Mouse (Mus musculus) Patski (cell line): ENCODE measurements around the gene Cxcl15. TPM values are rescaled to one million over a fixed set of nuclear protein-coding genes. Genes with fewer than 3 reads are reported as not detected.

ENCODE experiments used
- ATAC-seq: fragments of 100-300 bp; one replicate; pipeline ENCODE4 v1.8.0; 2021
- CTCF ChIA-PET: fragments of 350-600 bp; sonication (Branson Sonifier 250); formaldehyde crosslinking; loops from one replicate; lab custom pipeline; 2022; ENCODE audit warnings: inconsistent platforms; lab: Charles Lee
- POLR2A ChIA-PET: fragments of 350-600 bp; sonication (Branson Sonifier 250); formaldehyde crosslinking; loops from one replicate; lab custom pipeline; 2022; ENCODE audit warnings: antibody characterized with exemption, inconsistent platforms; lab: Charles Lee
- DNase-seq: peaks from one replicate; pipeline ENCODE4 v3.0.0-alpha.2; 2011; ENCODE audit warnings: low read depth, low spot score
- H3K27me3 ChIP-seq: fragments of 371-371 bp; one replicate; pipeline ENCODE4 v1.5.1; 2021
- CTCF ChIP-seq: fragments of 100-300 bp; IDR thresholded peaks from one replicate; pipeline ENCODE4 v1.5.1; 2021
- in situ Hi-C: fragments of 300-500 bp; cut with MboI; formaldehyde crosslinking; loops from 3 replicates; pipeline ENCODE4 v1.11.1; 2018; ENCODE audit warnings: low pct_unique_long_range_greater_than_20kb, mixed read lengths
- polyA plus RNA-seq: library from polyadenylated mRNA; unstranded; gene quantifications from one replicate; pipeline ENCODE4 v1.2.3, GENCODE M21; 2021

The Cxcl15 gene
- 0.04 TPM for polyA plus RNA-seq

DNA sequence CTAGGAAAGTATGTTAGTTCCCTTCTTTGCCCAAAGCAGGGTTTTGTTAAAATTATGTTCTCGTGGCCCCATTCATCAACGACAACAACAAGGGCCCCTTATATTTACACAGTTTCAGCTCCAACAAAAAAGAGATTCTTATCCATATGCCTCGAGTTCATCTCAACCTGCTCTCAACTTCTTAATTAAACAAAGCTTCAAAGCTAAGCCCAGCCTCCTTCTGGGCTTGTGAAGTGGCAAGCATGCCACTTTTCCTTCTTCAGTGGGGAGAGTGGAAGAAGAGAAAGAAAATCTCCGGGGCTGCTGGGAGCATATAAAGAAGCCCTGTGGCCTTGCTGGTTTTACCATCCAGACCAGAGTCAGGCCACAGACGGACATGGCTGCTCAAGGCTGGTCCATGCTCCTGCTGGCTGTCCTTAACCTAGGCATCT is at the start of gene Cxcl15:
Cxcl15 (plus strand) TSS at position 340 of the 431 bp plus-strand sequence.
- DNase-seq (no peak), ATAC-seq (no peak)
- in situ Hi-C loops, result loop anchor here (10.0 kb wide), 1 partner anchor 111 kb away; the partner anchor contains the start of gene Cxcl2
- ChIA-PET CTCF (interaction anchor here (1.1 to 1.5 kb wide), 3 partner anchors 76 to 133 kb away, joined by 3 to 4 read pairs (median 3); no protein-coding TSS in a partner anchor), POLR2A (no interaction called here)
- H3K27me3 ChIP-seq, result no peaks in the 10 kb centered on the region
- TF ChIP-seq CTCF, result no peak

GRCm38 (mm10) chr5:90753934-90754333 is 40.4 kb upstream of the Cxcl15 start:
- no peaks in the 10 kb centered on the region for H3K27me3 ChIP-seq
- peak; percentile 76 for DNase-seq
- ChIA-PET POLR2A (no interaction called here), CTCF (interaction anchor here (0.7 kb wide), 1 partner anchor 45 kb away, joined by 3 read pairs; no protein-coding TSS in a partner anchor)
- in situ Hi-C loops, result no loop called here
- no peak for TF ChIP-seq CTCF
- no peak for ATAC-seq

DNA sequence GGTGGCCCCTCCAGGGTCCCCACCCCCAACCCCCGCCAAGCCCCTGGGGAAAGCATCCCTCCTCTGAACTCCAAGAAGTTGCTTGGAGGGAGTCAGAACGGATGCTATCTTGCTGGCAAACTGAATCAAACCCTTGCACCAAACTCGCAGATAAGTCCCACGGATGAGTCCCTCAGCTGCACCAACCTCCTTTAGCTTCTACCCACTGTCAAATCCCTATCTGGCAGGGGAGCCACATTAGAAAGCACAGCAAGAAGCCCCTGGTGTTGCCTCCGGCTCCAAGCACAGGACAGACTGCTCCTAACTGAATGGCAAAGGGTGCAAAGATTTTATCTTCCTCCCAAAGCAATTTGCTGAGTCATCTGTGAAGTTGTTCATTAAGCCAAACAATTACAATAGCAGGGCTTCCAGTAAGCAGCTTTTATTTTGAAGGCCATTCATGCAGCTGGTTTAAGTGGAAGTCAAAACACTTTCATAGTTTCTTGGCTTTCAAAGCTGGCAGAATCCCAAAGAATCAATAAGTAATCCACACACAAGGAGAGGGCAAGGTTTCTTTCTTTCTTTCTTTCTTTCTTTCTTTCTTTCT is 36.2 kb upstream of the Cxcl15 start:
- ChIA-PET POLR2A (interaction anchor here (0.7 to 2.1 kb wide), 3 partner anchors 42 to 125 kb away, joined by 4 to 7 read pairs (median 5); no protein-coding TSS in a partner anchor), CTCF (interaction anchor here (0.9 to 2.8 kb wide), 8 partner anchors 10 to 132 kb away, joined by 3 to 12 read pairs (median 4); partner anchors contain the start of genes Cxcl1, Cxcl3 and Ppbp)
- no peak for TF ChIP-seq CTCF
- no peaks in the 10 kb centered on the region for H3K27me3 ChIP-seq
- peak; percentile 86 for ATAC-seq
- in situ Hi-C loops, result no loop called here
- DNase-seq, result peak; percentile 94

- in situ Hi-C loops, result no loop called here
These were observed 35.0 kb upstream of the Cxcl15 start, which contains the start of gene Cxcl5 for GRCm38 (mm10) chr5:90759077-90760065. TSS of gene Cxcl5 (plus strand) at chr5:90759360.

DNA sequence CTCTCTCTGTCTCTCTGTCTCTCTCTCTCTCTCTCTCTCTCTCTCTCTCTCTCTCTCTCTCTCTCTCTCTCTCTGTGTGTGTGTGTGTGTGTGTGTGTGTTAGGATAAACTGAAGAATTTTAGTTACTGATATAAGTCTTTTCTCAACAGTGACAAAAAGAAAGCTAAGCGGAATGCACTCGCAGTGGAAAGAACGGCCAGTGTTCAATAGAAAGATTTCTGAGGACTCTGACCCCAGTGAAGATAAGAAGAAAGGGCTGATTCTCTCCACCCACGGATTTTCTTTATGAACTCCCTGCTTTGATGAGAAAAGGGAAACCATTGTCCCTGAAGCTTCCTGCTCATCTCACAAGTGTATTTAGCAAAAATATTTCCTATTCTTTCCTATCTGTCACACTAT is 34.0 kb upstream of the Cxcl15 start:
- ATAC-seq, result no peak
- POLR2A ChIA-PET, result interaction anchor here (0.6 to 1.2 kb wide), 2 partner anchors 10 to 26 kb away, joined by 3 read pairs; no protein-coding TSS in a partner anchor
- DNase-seq, result no peak
- H3K27me3 ChIP-seq, result no peaks in the 10 kb centered on the region
- in situ Hi-C loops, result no loop called here
- TF ChIP-seq CTCF, result no peak
- CTCF ChIA-PET, result interaction anchor here (1.0 to 2.8 kb wide), 5 partner anchors 10 to 98 kb away, joined by 3 to 12 read pairs (median 6); partner anchors contain the start of gene Cxcl3

More at GRCm38 (mm10) chr5:90759077-90760065, 35.0 kb upstream of the Cxcl15 start, which contains the start of gene Cxcl5:
- POLR2A ChIA-PET, result interaction anchor here (0.9 to 2.1 kb wide), 5 partner anchors 9 to 122 kb away, joined by 3 to 10 read pairs (median 3); partner anchors contain the start of genes Pf4 and Ppbp
- CTCF ChIA-PET, result interaction anchor here (0.9 to 2.8 kb wide), 11 partner anchors 8 to 131 kb away, joined by 3 to 12 read pairs (median 5); partner anchors contain the start of genes Cxcl1, Cxcl3 and Ppbp
- DNase-seq (no peak), ATAC-seq (peak; percentile 40)
- no peaks in the 10 kb centered on the region for H3K27me3 ChIP-seq
- TF ChIP-seq CTCF, result no peak

DNA sequence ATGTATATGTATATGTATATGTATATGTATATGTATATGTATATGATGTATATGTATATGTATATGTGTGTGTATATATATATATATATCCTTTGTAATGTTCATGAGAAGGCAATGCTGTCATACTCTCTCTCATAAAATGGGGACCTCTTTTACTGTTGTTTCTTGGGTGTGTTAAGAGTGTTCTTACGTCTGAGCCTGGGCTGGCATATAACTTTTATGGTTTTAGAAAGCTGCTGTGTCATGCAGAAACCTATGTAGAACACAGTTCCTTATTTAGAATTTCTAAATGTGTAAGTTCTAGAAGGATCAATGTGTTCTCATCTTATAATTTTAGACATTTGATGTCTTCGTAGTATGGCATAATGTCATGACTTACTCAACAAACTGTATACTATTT is 33.5 kb upstream of the Cxcl15 start:
- H3K27me3 ChIP-seq, result no peaks in the 10 kb centered on the region
- no peak for TF ChIP-seq CTCF
- DNase-seq (no peak), ATAC-seq (no peak)
- CTCF ChIA-PET, result interaction anchor here (1.2 to 2.8 kb wide), 4 partner anchors 10 to 40 kb away, joined by 4 to 12 read pairs (median 5); partner anchors contain the start of gene Cxcl3
- in situ Hi-C loops, result no loop called here
- POLR2A ChIA-PET, result interaction anchor here (0.6 to 1.2 kb wide), 2 partner anchors 10 to 27 kb away, joined by 3 read pairs; no protein-coding TSS in a partner anchor

DNA sequence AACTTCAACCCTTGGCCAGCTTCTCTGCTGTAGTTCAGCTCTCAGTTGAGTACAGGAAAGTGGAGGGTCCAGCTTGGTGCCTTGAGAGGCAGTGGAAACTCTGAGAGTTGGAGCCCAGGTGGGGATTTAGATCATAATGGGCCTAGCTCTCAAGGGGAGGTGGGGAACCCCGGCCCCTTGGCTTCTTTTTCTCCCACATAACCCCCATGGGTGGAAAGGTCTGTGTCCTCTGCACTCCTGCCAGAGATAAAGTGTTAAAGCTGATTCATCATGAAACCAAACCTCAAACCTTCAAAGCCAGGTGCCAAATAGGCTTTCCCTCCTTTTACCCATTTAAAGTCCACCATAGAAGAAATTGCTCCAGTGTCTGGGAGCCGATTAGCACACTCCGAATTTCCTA is 32.5 kb upstream of the Cxcl15 start:
- in situ Hi-C loops, result no loop called here
- DNase-seq (no peak), ATAC-seq (no peak)
- POLR2A ChIA-PET, result interaction anchor here (0.6 kb wide), 1 partner anchor 37 kb away, joined by 3 read pairs; no protein-coding TSS in a partner anchor
- CTCF ChIA-PET, result interaction anchor here (1.1 to 1.6 kb wide), 5 partner anchors 9 to 39 kb away, joined by 3 to 5 read pairs (median 4); no protein-coding TSS in a partner anchor
- TF ChIP-seq CTCF, result no peak
- H3K27me3 ChIP-seq, result no peaks in the 10 kb centered on the region

- H3K27me3 ChIP-seq, result no peaks in the 10 kb centered on the region
- no peak for TF ChIP-seq CTCF
- in situ Hi-C loops, result no loop called here
- POLR2A ChIA-PET, result no interaction called here
- CTCF ChIA-PET, result no interaction called here
- DNase-seq (no peak), ATAC-seq (no peak)
These were observed 30.2 kb upstream of the Cxcl15 start for GRCm38 (mm10) chr5:90763912-90764665.
